Mouse (Mus musculus) intestine, postnatal 0 days (tissue): Measurements from ENCODE around the gene Ifrd2. TPM values are rescaled to one million over a fixed set of nuclear protein-coding genes. Genes with fewer than 3 reads are reported as not detected.

ENCODE experiments used
- ATAC-seq: fragments of 200-750 bp; cut with Nextera tagmentation; 2 replicates; pipeline ENCODE4 v1.8.0; 2017; ENCODE audit warnings: mild to moderate bottlenecking, moderate TSS enrichment, moderate library complexity
- H3K27ac ChIP-seq: fragments of 300-500 bp; sonication (generic); 2 replicates; pipeline ENCODE4 v1.5.1; 2014; ENCODE audit warnings: mild to moderate bottlenecking, low read depth, low read length, moderate library complexity
- H3K27me3 ChIP-seq: fragments of 300-500 bp; sonication (generic); replicated peaks from 2 replicates; pipeline ENCODE4 v1.6.1; 2014; ENCODE audit warnings: low read length, mixed read lengths; ENCODE audit not compliant: control insufficient read depth, insufficient read depth
- H3K36me3 ChIP-seq: fragments of 300-500 bp; sonication (generic); 2 replicates; pipeline ENCODE4 v1.6.1; 2014; ENCODE audit warnings: mild to moderate bottlenecking, moderate library complexity; ENCODE audit not compliant: control insufficient read depth, insufficient read depth
- H3K4me1 ChIP-seq: fragments of 300-500 bp; sonication (generic); replicated peaks from 2 replicates; pipeline ENCODE4 v1.6.1; 2014; ENCODE audit warnings: antibody characterized with exemption, low read length, mixed read lengths; ENCODE audit not compliant: control insufficient read depth, insufficient read depth
- H3K4me2 ChIP-seq: fragments of 300-500 bp; sonication (generic); replicated peaks from 2 replicates; pipeline ENCODE4 v1.6.1; 2014; ENCODE audit warnings: low read depth, mild to moderate bottlenecking, moderate library complexity
- H3K4me3 ChIP-seq: fragments of 300-500 bp; sonication (generic); 2 replicates; pipeline ENCODE4 v1.5.1; 2014; ENCODE audit warnings: low read depth, low read length
- H3K9ac ChIP-seq: fragments of 300-500 bp; sonication (generic); 2 replicates; pipeline ENCODE4 v1.6.1; 2014; ENCODE audit warnings: mild to moderate bottlenecking, low read depth, low read length
- H3K9me3 ChIP-seq: fragments of 300-500 bp; sonication (generic); 2 replicates; pipeline ENCODE4 v1.6.1; 2016; ENCODE audit warnings: mixed run types; ENCODE audit not compliant: control insufficient read depth
- CTCF ChIP-seq: sonication (generic); IDR thresholded peaks from 2 replicates; pipeline ENCODE4 v1.5.1; 2016; ENCODE audit warnings: low read depth, mild to moderate bottlenecking, control low read depth, antibody characterized with exemption, moderate library complexity
- WGBS: fragments of 180-500 bp; shearing (Covaris S2); extraction: QIAGEN DNeasy Blood & Tissue Kit; methylation state at CpG from one replicate; pipeline ENCODE4 v1.1.7; 2014; 5-methylcytosine and 5-hydroxymethylcytosine counted together
- polyA plus RNA-seq: library from polyadenylated mRNA; unstranded; fragments of >200 nt; fragmentation: Nextera tagmentation; extraction: Ambion mirVana; gene quantifications from 2 replicates; pipeline ENCODE4 v1.2.1, GENCODE M21; 2015

The Ifrd2 gene
- polyA plus RNA-seq, 1 experiment from 2014 or later: 36.9 TPM

DNA sequence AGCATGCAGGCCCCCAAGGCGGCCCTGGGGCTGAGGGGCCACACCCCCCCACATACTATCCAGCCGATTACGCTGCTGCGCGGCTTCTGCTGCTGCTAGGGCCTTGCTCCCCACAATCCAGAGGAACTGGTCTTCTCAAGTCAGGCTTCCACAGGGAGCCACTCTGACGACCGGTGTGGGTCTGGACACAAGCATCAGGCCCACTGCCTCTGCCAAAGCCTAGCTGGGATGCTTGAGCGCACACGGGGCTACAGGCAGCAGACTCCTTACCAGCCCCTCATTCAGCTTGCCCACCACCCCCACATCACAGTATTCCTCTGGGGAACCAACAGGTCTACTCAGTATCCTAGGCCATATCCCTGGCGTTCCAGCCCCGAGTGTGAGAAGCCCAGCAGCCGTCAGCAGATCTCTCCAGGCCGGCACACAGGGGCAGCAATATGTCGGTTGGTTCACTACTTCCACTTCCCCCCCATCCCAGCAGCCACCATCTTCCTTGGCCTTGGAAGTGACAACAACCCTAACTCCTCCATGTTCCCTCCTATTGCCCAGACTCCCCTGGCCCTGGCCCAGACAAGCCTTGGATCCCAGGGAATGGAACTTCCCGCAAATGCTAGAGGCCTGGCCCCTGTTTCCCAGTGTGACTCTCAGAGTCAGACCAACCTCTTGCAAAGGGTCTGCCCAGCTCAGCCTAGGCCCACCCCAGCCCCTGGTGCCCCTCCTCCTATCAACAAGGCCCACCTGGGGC lies 46.4 kb downstream of the Ifrd2 start:
- Histone ChIP-seq H3K9me3 (no peaks in the 10 kb centered on the region), H3K27ac (peak overlapping the region; percentile 83), H3K4me2 (peak overlapping the region; percentile 97), H3K4me3 (peak overlapping the region; percentile 95), H3K27me3 (no peaks in the 10 kb centered on the region), H3K4me1 (0 out of 2 replicates have a peak, but pooled peaks cover 16% of the 10 kb centered on the region), H3K36me3 (no peaks in the 10 kb centered on the region), H3K9ac (peak overlapping the region; percentile 87)
- ATAC-seq: no peak; the same call in 1 of the 2 replicates
- TF ChIP-seq CTCF: no peak
- 2% methylated on average over 15 of the region's 15 CpGs for WGBS

DNA sequence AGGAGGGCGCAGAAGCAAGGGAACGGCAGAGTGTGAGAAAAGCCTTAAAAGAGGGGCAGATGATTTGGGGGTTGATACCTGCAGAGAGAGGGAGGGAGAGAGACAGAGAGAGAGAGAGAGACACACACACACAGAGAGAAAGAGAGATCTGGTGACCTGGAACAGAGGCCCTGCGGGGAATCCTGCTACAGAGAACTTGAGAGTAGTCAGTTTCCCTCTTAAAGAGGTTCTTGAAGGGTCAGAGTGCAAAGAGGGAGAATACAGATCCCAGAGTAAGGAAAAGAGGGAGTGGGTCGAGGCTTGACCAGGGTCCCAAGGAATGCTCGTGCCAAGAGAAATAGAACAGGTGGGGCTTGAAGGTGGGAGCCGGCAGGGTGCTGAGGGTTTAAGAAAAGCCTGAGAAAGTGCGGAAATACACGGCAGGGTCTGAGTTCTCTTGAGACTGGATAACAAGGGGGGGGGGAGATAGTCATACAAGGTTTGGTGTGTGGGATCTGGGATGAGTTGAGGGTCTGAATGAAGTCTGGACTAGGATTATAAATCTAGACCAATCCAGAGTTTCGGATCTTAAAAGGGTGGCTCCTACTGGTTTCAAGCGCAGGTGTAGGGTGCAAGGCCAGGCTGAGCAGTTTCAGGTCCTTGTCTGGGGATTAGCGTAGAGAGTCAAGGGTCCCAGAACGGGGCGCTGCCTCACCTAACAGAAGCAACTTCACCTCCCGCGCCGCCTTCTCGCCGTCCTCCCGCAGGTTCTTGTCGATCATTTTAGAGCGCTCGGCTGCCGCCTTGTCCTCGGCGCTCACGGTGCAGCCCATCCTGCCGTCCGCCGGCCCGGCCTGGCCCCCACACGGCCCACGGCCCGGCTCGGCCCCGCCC lies 47.2 kb downstream of the Ifrd2 start:
- H3K9ac ChIP-seq: peak overlapping the region; percentile 87
- 0 out of 2 replicates have a peak, but pooled peaks have one; percentile 1 for TF ChIP-seq CTCF
- no peaks in the 10 kb centered on the region for H3K36me3 ChIP-seq
- peak; percentile 3 for ATAC-seq
- 0 out of 2 replicates have a peak, but pooled peaks cover 10% of the 10 kb centered on the region for H3K4me1 ChIP-seq
- 2% methylated on average over 35 of the region's 35 CpGs for WGBS
- peak overlapping the region; percentile 95 for H3K4me3 ChIP-seq
- peak overlapping the region; percentile 97 for H3K4me2 ChIP-seq
- H3K27ac ChIP-seq: peak overlapping the region; percentile 83
- no peaks in the 10 kb centered on the region for H3K9me3 ChIP-seq
- H3K27me3 ChIP-seq: no peaks in the 10 kb centered on the region

DNA sequence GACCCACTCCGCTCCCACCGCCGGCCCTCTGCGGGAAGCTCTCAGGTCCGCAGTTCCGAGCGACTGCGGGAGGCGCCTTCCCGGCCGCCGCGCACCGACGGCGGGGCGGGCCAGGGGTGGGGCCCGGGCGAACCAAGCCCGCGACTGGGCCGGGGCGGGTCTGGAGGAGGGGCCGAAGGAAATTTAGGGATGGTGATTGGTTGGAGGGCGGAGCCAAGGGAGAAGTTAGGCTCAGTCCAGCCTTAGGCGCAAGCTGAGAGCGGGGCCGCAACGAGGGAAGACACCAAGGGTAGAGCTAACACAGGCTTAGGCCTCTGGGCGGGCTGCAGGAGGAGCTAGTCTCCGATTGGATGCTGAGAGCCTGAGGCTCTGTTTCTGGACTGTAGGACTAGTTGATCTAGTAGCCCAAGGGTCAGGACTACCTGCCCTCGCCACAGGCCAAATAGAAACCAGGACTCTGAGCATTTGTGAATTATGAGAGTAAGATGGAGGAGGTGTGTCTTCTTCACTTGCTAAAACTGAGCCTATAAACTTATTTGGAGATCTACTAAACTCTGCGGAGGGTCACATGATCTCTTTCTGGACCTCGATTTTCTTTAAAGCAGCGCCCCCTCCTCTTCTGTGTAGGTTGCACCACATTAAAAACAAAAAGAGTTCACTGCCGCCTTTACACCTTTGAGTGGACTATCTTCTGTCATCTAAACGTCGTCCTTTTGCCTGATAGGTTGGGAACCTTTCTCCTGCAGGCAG lies 48.0 kb downstream of the Ifrd2 start, which contains the start of gene Gnai2:
TSS of gene Gnai2 (minus strand) at position 89 of the 750 bp plus-strand sequence.
- 5% methylated on average over 38 of the region's 38 CpGs for WGBS
- Histone ChIP-seq H3K4me2 (peak within 1 kb of the TSS; percentile 97), H3K27ac (peak within 1 kb of the TSS; percentile 83), H3K9ac (peak within 1 kb of the TSS; percentile 87), H3K9me3 (no peaks in the 10 kb centered on the region), H3K4me3 (peak within 1 kb of the TSS; percentile 95), H3K36me3 (no peaks in the 10 kb centered on the region), H3K4me1 (0 out of 2 replicates have a peak, but pooled peaks cover 5% of the 10 kb centered on the region), H3K27me3 (no peaks in the 10 kb centered on the region)
- TF ChIP-seq CTCF: peak; percentile 7
- peak; percentile 95 for ATAC-seq

DNA sequence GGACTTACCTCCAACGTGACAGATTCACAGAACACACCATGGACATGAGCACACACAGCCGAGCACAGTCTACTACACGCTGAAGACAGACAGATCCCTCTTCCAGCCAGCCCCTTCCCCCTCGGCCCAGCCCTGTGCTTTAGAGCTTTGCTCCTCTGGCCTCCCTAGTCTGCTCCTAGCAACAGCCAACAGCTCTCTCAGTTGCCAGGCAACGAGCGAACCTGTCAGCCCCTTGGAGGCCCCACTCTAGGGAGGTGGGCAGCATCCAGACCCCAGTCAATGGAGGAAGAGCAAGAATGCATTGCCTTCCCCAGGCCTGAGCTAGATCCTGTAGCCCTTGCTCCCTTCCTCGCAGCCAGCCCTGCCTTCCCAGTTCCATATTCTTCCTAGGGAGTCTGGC lies 49.6 kb downstream of the Ifrd2 start:
- no peak for ATAC-seq
- no peaks in the 10 kb centered on the region for H3K9me3 ChIP-seq
- TF ChIP-seq CTCF: no peak
- 40% methylated on average over 7 of the region's 7 CpGs for WGBS
- no peak overlapping the region for H3K9ac ChIP-seq
- H3K4me3 ChIP-seq: no peak overlapping the region
- 0 out of 2 replicates have a peak, but pooled peaks cover 5% of the 10 kb centered on the region for H3K4me1 ChIP-seq
- H3K36me3 ChIP-seq: no peaks in the 10 kb centered on the region
- no peaks in the 10 kb centered on the region for H3K27me3 ChIP-seq
- no peak overlapping the region for H3K4me2 ChIP-seq
- H3K27ac ChIP-seq: no peak overlapping the region

DNA sequence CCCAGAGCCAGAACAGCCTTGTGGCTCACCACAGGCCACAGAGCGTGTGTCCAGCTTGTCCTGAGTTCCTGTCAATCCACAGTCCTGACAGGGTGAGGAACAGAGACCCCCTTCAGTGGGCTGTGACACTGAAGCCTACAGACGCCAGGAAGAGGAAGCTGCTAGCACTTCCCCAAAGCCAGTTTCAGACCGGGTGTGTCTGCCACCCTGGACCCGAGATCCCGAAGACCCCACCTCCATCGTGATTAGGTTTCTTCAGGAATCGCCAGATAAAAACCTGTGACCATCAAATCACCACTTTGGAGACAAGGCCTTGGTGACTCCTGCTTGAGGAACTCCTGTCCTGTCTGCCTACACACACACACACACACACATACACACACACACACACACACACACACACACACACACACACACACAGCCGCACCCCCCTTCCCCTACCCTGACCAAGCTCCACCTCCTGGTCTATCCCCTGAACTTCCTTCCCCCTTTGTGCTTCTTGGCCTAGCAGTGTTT lies 52.9 kb downstream of the Ifrd2 start:
- ATAC-seq: no peak
- no peaks in the 10 kb centered on the region for H3K9me3 ChIP-seq
- H3K27ac ChIP-seq: no peak overlapping the region
- no peak overlapping the region for H3K4me2 ChIP-seq
- no peaks in the 10 kb centered on the region for H3K36me3 ChIP-seq
- no peak overlapping the region for H3K9ac ChIP-seq
- no peak overlapping the region for H3K4me3 ChIP-seq
- no peak; the same call in 1 of the 2 replicates for TF ChIP-seq CTCF
- H3K4me1 ChIP-seq: peaks cover 8% of the 10 kb centered on the region; the same call in 1 of the 2 replicates
- no peaks in the 10 kb centered on the region for H3K27me3 ChIP-seq
- 34% methylated on average over 8 of the region's 8 CpGs for WGBS
